Mouse (Mus musculus) CH12F3 (cell line): Measurements from ENCODE around the gene Tgfbr3.

Source experiments
- in situ Hi-C: fragments of 300-500 bp; cut with MboI; formaldehyde crosslinking; loops from 2 replicates; pipeline ENCODE4 v1.14.3; 2020; ENCODE audit warnings: low sequenced_read_pairs

Tgfbr3 gene

DNA sequence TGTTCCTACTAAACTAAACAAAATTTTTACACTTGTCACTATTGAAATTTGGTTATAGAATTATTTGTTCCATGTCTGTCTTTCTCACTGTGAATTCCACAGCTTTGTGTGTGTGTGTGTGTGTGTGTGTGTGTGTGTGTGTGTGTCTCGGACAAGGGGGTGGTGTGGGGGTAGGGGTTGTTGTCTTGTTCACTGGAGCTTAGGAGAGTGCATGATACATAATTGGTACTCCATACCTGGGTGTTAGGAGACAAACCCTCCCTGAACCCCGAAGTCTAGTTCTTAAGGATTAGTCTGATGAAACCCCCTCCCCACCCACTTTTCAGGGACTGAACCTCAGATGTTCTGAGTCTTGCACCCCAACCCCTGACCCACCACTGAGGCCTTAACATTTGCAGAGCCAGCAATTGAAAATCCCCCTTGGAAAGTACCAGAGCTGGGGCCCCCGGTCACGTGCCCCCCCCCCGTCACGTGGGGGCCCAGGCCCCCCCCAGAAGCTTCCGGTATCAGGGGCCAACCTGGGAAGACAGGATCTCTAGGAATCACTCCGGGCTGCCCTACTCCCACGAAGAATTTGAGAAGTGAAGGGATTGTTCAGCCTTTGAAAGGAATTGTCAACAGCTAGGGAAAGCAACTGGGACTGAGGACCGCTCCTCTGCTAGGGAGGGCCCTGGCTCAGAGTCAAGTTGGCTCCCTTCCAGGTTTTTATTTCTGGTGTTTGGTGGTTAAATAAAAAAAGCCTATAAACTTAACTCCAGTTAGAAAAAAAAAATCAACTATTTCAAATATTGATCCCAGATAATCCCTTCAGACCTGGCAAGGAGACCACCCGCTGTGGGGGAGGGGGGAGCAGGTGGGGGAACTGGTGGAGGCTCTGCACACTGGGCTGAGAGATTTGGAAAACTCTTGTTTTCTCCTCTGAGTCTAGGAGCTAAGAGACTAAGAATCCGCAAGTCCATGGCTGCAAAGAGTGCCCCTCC is 201.3 kb downstream of the Tgfbr3 start:
- in situ Hi-C loops = no loop called here

DNA sequence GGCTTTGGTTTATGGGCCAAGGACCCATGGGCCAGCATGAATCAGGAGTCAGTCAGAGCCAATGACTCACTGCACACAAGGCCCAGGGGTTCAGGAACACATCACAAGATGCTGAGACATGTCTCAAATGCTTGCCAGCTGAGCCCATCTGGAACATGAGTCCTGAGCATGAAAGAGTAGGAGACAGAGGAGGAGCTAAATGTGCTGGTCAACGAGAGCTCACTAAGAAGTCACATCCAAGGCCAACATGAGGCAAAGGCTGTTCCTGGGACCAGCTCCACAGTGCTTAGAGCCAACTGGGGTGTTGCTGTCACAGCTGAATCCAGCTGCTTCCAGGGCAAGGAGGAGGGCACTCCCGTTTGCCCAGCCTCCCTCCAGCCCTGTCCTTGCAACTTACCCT is 202.1 kb downstream of the Tgfbr3 start:
- in situ Hi-C loops = no loop called here

DNA sequence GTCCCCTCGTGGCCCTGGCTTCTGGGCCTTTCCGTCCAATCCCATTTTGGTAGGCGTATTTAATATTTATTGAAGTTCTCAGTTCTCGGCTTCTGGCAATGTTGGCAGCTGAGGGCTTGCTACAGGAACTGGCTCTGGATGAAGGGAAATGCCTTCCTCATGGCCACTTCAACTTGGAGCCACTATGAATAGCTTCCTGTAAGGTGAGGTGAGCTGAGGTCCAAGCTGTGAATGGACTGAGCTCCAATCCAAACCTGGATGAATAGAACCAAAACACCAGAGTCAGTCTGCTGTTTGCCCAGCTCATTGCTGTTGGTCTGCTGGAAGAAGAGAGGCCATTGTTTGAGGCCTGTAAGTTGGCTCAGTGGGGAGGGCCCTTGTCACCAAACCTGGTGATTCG is 203.3 kb downstream of the Tgfbr3 start:
- in situ Hi-C loops = no loop called here

DNA sequence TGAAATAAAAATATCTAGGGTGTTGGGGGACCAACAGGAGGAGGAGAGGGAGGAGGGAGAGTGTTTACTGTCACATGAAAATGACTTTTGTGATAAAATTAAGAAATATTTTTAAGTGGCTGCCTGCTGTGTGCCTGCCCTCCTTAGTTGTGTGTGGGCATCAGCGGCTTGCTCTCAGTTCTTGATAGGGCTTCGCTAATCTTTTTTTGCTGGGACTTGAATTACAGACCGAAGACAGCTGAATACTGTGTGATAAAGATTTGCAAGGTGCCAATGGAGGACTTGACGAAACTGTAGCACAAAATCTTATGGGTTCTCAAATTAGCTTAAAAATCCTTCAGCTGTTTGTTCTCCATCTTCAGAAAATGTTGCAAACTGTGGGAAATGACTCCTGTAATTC is 205.0 kb downstream of the Tgfbr3 start:
- in situ Hi-C loops = no loop called here

DNA sequence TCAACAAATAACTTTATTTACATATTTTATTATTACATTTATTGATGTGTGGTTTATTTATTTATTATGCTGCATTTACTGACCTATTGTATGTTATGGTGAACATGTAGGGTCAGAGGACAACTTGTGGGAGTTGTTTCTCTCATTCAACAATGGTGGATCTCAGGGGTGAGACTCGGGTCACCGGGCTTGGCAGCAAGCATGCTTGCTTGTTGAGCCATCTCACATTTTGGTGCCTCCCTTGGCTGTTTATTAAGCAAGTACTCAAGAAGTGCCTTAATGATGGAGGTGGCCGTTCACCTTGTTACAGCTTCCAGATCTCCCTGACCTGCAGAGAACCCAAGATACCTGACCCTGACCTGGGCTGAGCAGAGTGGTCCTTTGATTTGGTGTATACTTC is 207.4 kb downstream of the Tgfbr3 start:
- in situ Hi-C loops = no loop called here

DNA sequence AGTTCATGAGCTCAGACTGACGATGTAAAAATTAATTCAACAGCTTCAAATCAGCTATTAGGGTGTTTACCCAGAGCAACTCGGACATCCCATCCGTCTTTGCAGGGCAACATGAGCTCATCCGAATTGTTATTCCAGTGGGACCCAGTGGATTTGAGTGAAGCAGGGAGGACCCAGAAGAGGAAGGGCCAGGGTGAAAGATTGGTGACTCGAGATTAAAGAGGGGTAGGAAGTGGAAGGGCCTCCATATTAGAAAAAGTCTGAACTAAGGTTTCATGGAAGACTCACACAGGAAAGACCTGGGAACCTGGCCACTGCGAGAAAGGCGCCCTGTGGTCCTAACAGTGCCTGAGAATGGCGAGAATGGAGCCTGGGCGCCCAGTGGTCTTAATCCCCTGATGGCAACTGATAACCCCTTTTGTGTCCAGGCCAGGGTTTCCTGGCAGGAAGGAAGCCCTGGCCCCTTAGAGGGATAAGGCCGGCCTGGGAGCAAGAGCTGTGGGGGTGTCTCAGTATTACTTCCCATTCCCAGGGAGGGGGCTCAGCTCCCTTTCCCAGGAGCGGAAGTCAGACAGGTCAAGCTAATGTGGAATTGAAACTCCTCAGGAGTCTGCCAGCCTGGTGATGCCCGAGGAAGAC is 208.3 kb downstream of the Tgfbr3 start:
- in situ Hi-C loops = no loop called here

DNA sequence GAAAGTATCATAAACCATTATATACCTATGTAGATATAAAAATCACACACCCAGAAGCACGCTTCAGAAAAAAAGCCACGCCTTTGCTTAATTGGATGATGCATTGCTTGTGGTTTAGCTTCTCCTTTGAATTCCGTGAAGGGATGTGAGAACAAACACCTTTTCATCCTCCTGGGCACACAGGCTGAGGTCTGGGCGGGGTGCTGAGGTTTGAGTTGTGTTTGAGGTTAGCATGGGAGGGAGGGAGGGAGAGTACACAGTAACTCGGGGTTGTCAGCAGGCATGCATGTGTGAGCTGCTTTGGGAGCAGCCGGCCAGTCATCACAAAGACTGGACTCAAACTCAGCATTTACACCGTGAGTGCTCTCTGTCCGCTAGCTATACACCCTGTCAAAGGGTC is 209.5 kb downstream of the Tgfbr3 start:
- in situ Hi-C loops = no loop called here

DNA sequence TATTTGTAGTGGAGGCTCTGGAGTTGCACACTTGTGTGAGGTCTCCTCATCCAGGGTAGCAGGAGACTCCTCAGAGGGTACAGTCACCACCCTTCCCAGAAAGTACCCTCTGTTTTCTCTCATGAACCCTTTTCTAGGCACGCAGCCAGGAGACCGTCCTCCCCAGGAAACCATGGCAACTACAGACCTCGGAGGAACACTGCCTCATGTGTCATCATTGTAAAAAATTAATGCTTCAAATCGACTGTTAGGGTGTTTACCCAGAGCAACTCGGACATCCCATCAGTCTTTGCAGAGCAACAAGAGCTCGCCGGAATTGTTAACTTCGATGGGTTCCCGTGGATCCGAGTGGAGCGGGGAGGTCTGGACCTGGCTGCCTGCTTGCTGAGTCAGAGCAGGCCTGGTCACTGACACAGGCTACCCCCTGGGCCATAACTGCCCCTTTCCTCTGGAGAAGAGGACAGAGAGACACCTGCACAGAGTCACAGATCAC is 210.2 kb downstream of the Tgfbr3 start:
- in situ Hi-C loops = no loop called here

DNA sequence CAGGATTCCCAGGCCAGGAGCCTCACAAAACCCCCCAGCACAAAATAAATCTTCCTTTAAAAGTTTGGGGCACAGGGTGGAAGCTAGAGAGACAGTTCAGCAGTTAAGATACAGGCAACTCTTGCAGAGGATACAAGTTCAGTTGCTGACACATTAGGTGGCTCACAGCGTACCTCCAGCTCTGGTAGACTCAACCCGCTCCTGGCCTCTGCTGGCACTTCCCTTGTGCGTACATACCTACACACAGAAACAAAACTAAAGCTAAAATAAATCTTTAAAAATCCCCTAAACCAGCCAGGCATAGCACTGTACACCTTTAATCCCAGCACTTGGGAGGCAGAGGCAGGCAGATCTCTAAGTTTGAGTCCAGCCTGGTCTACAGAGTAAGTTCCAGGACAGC is 211.1 kb downstream of the Tgfbr3 start:
- in situ Hi-C loops = no loop called here

DNA sequence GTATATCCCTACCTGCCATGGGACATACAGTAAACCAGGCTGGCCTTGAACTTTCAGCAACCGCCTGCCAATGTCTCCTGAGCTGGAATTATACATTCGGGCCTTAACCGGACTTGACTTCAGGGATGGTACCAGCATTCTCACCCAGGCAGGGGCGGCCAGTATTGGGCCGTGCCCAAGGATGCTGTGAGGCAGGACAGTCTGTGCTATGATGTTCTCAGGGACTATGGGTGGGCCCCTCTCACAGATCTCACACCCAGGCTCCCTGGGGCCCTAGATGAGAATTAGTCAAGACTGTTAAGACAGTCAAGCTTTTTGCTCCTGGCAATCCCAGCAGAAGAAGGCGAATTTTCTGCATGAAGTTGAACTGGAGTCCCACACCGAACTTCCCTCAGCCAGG is 211.5 kb downstream of the Tgfbr3 start:
- in situ Hi-C loops = no loop called here

DNA sequence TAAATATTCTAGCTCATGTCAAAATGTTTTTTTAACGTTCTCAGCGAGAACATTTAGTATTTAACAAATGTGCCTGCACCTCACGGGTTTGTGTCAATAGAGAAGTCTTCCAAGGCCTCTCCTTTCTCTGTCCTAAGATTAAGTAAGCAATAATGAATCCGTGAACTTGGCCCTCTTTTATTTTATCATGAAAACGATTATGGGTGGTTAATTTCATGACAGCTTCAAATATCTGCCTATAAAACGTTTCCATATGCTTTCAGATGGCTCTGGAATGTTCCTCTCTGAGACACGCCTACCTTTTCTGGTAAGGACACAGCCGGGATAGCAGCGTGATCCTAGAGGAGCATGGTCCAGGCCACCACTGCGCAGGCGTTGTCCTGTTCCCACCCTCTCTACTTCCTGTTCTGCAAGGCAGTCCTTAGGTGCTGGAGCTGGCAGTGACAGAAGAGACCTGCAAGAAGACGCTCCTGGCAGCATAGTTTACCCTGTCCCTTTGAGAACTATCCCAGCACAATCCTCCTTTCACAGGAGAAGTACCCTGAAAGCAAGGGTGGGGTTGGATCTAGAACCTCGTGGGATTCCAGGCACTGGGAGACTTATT is 214.3 kb downstream of the Tgfbr3 start:
- in situ Hi-C loops = no loop called here

DNA sequence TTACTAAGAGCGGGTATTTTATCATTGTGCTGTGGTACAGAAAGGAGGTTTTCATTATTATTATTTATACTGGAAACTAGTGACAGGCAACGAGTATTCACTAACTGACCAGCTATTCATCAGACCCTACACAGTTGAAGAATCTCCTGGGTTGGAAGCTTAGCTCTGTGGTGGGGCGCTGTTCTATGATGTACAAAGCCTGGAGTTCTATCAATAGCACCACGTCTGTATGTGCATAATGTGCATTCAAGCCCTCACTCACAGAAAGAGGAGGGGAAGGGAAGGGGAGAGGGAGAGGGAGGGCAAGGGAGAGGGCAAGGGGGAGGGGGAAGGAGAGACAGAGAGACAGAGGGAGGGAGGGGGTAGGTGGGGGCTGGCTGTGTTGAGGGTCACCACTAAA is 215.1 kb downstream of the Tgfbr3 start:
- in situ Hi-C loops = no loop called here

DNA sequence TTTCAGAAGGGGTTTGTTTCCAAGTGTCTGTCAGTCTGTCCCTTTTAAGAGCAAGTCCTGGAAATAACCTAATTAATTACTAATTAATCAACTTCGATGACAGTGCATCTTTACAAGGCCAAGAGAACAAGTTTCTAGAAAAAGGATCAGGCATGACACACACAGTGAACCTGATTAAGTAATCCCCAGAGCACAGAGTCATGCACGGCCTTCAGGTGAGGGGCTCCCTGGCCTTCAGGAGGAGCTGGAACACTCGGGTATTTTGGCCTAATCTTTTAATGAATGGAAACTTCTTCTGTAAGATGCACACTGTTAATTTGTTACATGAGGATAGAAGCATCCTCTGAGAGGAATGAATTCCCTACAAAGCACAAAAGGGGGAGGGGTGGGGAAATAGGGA is 215.9 kb downstream of the Tgfbr3 start:
- in situ Hi-C loops = no loop called here

DNA sequence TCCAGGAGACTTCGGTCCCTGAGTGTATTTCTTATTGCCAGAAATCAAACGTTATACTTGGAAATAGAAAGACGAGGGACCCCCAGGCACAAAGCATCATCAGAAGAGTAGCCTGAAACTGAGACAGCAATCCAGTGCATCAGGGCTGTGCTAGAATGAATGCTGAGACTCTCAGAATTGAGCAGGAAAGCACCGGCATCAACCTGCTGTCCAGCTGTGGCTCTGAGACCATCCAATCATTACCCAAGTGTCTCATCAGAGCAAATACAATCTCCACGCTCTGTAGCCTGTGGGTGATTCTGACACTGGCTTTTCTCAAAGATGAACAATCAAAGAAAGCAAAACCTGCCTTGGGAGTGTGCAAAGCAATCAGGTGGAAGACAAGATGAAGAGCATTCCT is 221.3 kb downstream of the Tgfbr3 start:
- in situ Hi-C loops = no loop called here

DNA sequence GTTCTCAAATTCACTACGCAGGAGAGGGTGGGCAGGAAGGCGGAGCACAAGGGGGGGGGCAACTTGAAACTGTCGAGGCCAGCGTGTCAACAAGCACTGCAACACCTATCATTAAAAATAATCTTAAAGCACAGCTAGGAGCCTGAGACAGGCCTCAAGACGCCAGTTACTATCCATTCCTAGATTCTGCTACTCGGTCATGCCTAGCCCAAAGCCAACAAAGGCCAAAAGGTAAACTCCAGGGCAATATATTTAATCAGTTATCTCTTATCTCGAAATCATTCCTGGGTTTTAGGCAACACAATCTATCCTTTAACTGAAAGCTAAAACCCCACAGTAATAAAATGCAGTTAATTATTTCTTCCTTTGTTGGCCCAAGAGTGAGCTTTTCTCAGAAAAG is 221.9 kb downstream of the Tgfbr3 start:
- in situ Hi-C loops = no loop called here

DNA sequence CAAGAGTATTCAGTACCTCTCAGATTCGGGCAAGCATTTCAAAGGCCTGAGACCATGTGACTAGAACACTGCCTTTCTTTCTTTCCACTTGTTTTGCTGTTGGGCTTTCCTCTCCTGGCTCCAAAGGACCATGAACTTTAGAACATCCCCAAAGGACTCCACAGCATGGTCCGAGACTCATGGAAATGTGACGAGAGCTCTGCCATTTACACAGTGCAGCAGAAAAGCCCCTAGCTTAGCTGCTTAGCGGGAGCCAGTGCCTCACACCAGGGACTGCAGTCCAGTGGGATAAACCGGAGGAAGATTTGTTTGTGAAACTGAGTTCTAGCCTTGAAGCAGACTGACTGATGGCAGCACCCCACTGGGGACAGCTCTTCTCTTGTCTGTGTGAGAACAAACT is 224.5 kb downstream of the Tgfbr3 start:
- in situ Hi-C loops = no loop called here

DNA sequence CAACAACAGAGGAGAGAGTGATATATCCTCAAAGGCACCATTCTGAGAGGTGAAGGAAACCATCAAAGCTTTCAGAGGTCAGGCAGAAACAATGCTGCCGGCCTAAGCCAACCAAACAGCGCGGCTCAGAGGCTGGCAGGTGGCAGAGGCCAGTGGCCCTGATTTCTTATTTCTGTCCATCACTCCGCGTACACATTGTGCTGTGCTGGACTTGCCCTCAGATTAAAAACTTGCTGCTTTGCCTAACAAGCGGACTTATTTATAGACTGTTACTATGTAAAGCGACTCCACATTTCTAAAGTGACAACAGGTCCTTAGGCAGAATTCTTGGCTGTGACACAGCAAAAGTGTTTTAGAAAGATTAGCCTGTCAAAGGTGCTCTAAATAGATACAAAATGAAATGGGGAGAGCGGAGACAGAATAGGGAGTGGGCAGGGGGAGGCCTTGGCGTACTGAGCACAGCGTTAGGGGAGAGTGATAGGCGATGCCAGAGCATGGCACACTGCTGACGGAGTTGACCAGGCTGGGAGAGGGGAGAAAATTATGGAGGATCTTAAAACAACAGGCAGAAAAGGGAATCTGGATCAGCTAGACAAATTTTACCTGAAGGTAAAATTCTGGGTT is 227.1 kb downstream of the Tgfbr3 start:
- in situ Hi-C loops = no loop called here

DNA sequence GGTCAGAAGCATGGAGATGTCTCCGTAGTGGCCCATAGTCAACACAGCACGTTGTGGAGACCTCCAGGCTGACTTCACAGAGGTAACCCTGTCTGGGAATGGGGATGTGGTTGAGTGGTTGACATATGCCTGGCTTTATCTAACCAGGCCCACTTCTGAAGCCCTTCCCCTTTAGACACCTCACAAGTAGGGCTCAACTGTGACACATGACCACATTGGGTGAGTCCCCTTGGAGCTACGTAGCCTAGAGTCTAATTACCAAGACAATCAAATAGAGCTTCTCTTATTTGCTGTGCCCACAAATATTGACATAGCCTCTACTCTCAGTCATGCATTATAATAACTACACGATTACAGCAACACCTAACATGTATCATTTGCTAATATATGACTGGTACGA is 229.9 kb downstream of the Tgfbr3 start:
- in situ Hi-C loops = no loop called here

DNA sequence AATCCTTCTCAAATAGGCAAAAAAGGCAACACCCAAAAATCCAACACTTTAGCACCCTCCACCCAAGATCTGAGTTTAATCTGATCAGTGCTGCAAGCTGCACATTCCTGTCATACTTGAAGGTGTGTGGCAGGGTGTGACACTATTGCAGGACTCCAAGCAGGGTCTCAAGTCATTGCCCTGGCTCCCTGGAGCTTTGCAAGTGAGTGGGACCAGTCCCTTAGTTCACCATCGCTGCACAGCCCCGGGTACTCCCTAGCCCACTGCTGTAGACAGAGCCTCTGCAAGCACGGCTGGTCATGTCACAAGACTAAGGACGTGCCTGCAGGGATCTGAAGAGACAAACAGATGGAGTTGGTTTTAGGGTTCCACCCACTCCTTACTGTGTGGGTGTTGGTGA is 230.8 kb downstream of the Tgfbr3 start:
- in situ Hi-C loops = no loop called here
